Mouse (Mus musculus): Measurements from ENCODE around the gene 4930550C14Rik. TPM values are rescaled to one million over a fixed set of nuclear protein-coding genes. Genes with fewer than 3 reads are reported as not detected.

Gene 4930550C14Rik
- polyA plus RNA-seq, 1 experiment from 2014 or later = 1.3 TPM

Small RNA genes lying within 50 kb of the gene (microRNA-seq; reads per million reads assigned to microRNA genes)
- not detected for gene Mir130c

Other genes with a start within 250 kb of the 4930550C14Rik start
- gene Ddx10, start 154.3 kb upstream of the 4930550C14Rik start, polyA plus RNA-seq (2015; fragmentation: Nextera tagmentation; extraction: Ambion mirVana) = 25.2 and 26.3 TPM in 2 replicates
- gene Exph5, start 100.7 kb upstream of the 4930550C14Rik start, polyA plus RNA-seq (2015; fragmentation: Nextera tagmentation; extraction: Ambion mirVana) = 2.6 and 2.7 TPM in 2 replicates
- gene Kdelc2, start 18.3 kb upstream of the 4930550C14Rik start, polyA plus RNA-seq (2015; fragmentation: Nextera tagmentation; extraction: Ambion mirVana) = 31.9 and 32.4 TPM in 2 replicates
- 11.3 and 11.6 TPM in 2 replicates for gene Atm, start 134.4 kb downstream of the 4930550C14Rik start, polyA plus RNA-seq (2015; fragmentation: Nextera tagmentation; extraction: Ambion mirVana)
- 16.4 and 16.7 TPM in 2 replicates for gene Npat, start 134.7 kb downstream of the 4930550C14Rik start, polyA plus RNA-seq (2015; fragmentation: Nextera tagmentation; extraction: Ambion mirVana)
- 157 and 172 TPM in 2 replicates for gene Acat1, start 208.1 kb downstream of the 4930550C14Rik start, polyA plus RNA-seq (2015; fragmentation: Nextera tagmentation; extraction: Ambion mirVana)

All from limb, embryonic 15.5 days (tissue).